Mouse (Mus musculus): Measurements from ENCODE around the gene Tlr5.

- TF ChIP-seq POLR2A (IDR thresholded peaks at IDR 0.05; ENCODE audit: low read depth, low read length) (no peak), POLR2AphosphoS2 (IDR thresholded peaks at IDR 0.05; ENCODE audit: low read depth, low read length) (no peak), ZMIZ1 (IDR thresholded peaks at IDR 0.05; ENCODE audit: low read depth, low read length) (no peak), CTCF (conservative IDR thresholded peaks at IDR 0.05 in 1 of 2, IDR thresholded peaks at IDR 0.05 in 1 of 2; ENCODE audit: low read depth in 2 of 2, low read length in 2 of 2) (no peak), SIN3A (IDR thresholded peaks at IDR 0.05; ENCODE audit: low read length) (no peak), ZC3H11A (IDR thresholded peaks at IDR 0.05; ENCODE audit: low read depth, low read length) (no peak), NRF1 (IDR thresholded peaks at IDR 0.05; ENCODE audit: low read depth, low read length) (no peak)
These were observed 921 bp upstream of the Tlr5 start for GRCm38 (mm10) chr1:182953667-182954066.

Data from CH12.LX (cell line).